Mouse (Mus musculus): ENCODE results near the gene Wdr81.

Gene Wdr81

DNA sequence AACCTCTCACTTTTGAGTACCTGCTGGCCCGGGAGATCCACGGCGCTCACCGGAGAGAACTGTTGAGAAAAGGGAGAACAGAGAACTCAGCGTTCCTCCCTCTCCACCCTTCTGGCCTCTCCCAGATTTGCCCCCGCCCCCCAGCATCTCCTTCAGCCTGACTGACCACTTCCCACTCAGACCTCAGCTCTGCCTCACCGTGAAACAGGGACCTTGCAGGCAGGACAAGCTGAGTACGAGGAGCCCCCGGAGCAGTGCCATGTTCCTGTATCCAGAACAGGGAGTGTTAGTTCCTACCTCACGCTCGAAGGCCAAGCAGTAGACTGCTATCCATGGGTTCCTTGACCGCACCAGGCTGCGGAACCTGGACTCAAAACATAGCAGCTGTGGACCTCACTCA is 16.3 kb downstream of the Wdr81 start:
- no peak for DNase-seq (ENCODE audit: low spot score)

DNA sequence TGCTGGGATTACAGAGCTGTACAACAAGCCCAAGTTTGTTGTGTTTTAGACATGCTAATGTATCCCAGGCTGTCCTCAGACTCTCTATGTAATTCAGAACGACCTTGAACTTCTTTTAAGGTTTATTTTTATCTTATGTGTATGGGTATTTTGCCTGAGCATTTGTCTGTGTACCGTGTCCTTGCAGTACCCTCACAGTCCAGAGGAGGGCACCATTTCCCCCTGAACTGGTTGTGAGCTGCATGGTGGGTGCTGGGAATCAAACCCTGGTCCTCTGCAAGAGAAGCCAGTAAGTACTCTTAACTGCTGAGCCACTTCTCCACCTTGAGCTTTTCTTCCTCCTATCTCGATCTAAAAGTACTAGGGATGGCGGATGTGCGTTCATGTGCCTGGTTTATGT is 20.4 kb downstream of the Wdr81 start:
- no peak for DNase-seq (ENCODE audit: low spot score)

DNA sequence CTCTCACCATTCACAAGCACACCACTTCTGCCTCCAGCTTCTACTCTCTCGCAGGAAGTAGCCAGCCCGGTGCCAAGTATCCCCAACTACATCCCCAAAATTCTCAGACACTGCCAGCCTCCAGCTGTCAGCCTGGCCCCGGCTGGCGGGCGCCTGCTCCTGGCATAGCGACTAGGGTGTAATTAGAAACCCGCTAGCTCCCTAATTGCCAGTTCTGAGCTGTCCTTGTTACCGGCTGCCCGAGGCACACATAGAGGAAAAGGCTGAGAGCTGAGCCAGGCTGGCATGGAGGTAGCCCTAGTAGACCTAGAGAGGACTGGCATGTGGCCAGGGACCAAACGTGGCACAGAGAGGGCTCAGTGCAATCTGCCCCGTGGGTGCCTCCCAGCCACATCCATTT is 23.2 kb downstream of the Wdr81 start:
- no peak for DNase-seq (ENCODE audit: low spot score)

DNA sequence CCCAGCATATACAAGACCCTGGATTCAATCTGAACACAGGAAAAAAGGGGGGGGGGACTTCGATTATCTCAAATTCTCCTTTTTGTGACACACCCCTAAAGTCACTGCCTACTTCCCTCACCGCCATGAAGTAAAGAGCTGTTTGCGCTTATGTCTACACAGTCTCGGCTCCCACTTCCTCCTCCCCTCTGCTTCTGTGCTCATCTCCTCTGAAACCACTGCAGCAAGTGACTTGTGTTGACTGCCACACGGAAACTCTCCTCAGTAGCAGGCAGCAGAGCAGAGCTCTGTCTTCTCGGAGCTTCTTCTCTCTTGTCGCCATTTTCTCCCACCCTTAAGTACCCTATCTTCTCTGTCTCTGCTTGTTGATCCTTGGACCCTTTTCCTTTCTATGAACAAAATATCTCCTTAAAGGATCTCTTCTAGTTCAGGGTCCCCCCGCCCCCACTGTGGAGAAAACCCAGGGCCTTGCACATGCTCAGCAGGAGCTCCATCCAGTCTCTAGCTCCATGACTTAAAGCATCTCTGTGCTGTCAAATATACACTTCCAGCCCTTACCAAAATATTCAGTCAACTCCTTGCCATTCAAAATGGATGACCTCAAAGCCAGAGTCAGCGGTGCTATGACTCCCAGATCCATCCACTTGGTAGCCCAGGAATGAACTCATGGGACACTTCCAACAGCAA is 25.4 kb downstream of the Wdr81 start:
- DNase-seq (ENCODE audit: low spot score) = no peak

DNA sequence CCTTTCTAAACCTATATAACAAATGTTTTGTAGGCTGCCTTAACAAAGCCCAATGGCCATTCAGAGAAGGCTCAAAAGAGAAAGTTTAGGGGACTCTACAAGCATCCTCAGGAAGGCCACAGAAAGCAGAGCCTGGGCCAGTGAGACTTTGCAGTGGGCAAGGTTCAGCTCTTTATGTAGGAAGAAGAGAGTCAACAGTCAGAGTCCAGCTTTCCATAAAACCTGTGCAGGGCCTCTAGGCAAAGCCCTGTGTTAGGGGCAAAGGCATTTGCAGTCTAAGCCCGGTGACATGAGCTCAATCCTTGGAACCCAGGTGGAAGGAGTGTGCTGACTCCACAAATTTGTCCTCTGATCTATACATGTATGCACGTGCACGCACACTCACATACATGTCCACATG is 30.1 kb downstream of the Wdr81 start:
- DNase-seq (ENCODE audit: low spot score) = no peak

DNA sequence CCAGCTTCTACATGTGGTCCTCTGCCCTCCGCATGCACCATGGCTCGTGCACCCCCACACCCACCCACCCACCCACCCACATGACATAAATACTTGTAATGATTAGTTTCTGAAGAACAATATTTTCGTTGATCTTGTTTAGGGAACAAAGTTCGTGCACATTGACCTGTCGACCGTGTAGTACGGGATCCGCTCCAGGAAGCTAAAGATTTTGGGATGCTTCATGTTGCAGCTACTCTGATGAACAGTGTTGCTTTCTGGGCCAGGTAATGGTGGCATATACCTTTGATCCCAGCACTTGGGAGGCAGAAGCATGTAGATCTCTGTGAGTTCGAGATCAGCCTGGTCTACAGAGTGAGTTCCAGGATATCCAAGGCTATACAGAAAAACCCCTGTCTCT is 30.5 kb downstream of the Wdr81 start:
- DNase-seq (ENCODE audit: low spot score) = no peak

DNA sequence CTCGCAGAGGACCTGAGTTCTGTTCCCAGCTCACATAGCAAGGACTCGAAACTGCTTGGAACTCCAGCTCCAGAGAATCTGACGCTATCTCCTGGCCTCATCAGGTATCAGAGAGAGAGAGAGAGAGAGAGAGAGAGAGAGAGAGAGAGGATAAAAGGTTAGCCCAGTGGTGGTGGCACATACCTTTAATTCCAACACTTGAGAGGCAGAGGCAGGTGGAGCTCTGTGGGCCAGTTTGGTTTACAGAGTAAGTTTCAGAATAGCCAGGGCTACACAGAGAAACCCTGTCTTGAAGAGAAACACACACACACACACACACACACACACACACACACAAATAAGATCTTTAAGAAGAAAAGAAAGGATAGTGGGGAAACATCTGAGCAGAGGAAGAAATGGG is 31.4 kb downstream of the Wdr81 start:
- DNase-seq (ENCODE audit: low spot score) = no peak

DNA sequence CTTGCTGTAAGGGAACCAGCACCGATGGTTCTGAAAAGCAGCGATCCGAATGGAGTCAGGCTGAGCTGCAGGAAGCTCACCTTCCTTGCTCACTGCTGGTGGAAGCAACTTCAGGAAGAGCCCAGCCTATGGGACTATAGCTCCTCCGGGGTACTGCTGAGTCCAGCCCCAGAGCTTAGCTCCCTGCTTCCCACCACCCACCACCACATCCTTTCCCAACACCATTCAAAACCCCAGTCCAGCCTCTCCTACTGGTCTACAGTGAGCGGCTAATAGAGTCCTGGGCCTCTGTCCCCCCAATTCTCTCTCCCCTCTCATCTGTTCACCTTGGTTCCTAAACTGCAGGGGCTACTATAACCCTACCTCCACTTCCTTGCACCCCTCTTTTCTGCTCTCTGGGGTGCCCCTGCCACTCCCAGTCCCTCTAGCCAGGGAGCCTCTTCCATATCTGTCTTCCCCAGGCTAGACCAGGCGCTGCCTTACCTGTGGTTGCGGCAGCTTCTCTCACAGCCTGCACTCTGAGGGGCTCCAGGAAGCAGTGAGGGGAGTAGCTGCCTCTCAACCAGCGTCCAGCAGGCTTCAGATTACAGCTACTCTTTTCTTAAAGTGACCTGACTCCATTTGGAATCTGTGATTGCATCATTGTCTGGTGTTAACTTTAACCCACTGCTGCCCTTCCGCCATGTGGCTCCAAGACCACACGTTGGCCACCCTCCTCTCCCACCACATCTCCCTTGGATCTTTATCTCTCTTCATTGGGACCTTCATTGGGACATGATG is 32.3 kb downstream of the Wdr81 start, which contains the start of gene Serpinf1:
Gene Serpinf1, minus strand, starts transcription at position 689 of the 780 bp plus-strand sequence.
- DNase-seq (ENCODE audit: low spot score) = peak; percentile 26

DNA sequence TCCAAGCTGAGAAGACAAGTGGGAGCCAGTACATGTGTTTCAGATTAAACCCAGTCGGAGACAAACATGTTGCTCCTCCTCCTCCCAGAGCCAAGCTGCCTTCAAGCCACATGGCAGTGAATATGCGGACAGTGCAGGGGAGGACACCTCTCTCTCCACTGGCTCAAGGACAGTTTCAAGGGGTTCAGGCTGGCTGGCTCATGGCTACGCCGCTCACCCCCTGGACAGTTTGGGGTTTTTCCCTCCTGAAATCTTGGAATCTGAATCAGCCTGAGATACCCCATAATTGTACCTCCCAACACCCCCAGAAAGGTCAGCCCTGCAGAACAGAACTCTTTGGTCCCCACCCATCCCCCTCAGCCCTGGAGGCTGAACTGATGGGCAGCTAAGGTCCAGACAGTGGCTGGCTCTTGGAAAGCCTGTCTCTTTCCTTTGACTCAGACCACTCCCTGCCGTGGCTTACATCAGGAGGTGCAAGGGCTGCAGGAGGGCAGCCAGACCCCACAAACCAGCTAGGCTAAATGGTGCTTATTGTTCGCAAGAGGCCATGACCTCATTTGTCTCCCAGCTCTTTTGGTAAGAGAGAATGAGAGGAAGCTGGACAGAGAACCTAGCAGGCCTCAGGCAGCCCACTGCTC is 33.0 kb downstream of the Wdr81 start:
- DNase-seq (ENCODE audit: low spot score) = no peak

DNA sequence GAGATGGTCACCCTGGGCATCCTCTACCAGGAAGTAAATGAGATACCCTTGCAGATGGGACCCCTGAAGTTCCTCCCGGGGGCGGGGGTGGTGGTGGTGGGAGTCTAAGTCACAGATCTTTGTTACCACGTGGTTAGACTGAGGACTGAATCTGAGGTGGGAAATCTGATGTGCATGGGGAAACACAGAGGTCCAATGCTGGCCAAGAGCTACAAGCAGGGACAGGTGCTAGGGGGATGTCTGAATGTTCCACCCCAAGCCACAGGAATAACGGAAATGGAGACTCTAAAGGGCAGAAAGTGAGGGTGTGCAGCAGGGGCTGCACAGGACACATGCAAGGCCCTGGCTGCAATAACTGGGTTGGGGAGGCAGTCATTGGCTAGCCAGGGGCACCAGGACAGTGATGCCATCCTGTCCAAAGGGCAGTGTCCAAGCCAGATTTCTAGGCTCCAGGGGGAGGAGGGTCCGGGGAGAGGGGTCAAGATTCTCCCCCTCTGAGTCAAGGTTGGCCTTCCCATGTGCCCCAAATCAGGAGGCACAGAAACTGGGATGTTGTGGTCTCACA is 33.6 kb downstream of the Wdr81 start:
- no peak for DNase-seq (ENCODE audit: low spot score)

DNA sequence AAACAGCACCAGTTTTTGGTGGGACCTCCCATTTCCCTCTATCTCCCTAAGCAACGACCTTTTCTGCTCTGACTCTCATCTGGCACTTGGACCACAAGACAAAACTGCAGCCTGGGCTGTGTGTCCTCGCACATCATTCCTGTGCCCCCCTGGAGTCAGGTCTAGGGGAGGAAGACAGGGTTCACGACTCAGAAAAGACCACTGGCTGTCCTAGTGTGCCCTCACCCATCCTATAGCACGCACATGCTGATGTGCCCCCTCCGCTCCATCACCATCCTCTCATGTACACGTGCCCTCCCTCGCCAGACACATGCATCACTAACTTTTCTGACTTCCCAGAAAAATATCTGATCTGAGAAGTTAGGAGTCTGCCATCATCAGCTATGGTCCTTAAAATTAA is 34.5 kb downstream of the Wdr81 start:
- no peak for DNase-seq (ENCODE audit: low spot score)

DNA sequence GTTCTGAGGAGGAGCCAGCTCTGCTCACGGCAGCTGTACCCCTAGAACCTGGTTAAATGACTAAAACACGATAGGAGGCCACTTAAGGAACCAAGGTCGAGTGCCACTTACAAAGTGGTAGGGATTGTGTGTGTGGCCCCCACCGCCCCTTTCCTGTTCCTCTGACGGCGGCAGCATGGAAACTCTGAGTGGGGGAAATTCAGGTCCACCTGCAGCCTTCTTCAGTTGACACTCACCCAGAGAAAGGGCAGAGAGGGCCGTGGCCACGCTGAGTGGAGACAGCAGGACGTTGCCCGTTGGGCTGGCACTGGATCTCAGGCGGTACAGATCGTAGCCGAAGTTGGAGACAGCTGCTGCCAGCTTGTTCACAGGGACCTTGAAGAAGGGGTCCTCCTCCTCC is 38.5 kb downstream of the Wdr81 start:
- no peak for DNase-seq (ENCODE audit: low spot score)

DNA sequence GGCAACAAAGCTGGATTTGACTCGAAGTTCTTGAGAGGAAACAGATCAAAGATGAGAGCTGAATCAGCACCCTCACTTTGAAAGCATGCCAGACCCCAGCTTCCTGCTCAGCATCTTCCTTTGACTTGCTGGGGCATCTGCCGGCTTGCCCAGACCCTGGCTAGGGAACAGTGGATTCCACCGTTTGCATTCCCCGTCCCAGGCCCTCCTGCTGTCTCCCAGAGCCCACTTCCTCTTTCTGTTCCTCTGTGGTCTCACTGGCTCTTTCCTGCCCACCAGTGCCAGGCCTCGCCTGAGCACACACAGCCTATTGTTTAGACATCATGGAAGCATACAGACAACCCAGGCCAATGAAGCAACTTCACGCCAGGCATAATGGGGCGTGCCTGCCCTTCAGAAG is 39.4 kb downstream of the Wdr81 start:
- no peak for DNase-seq (ENCODE audit: low spot score)

DNA sequence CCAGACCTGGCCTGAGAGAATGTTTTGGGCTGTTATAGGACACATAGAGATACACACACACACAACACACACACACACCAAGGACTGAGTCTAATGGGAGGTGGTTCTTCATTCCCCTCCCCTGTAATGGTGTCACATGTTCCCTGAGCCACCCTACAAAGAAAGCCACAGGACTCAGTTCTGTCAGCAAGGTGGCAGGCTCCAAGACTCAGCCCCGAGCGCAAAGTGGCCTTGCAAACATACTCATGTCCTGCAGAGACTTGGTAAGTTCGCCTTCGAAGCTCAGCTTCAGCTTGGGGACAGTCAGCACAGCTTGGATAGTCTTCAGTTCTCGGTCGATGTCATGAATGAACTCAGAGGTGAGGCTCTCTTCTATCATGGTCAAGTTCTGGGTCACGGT is 43.9 kb downstream of the Wdr81 start:
- no peak for DNase-seq (ENCODE audit: low spot score)

DNA sequence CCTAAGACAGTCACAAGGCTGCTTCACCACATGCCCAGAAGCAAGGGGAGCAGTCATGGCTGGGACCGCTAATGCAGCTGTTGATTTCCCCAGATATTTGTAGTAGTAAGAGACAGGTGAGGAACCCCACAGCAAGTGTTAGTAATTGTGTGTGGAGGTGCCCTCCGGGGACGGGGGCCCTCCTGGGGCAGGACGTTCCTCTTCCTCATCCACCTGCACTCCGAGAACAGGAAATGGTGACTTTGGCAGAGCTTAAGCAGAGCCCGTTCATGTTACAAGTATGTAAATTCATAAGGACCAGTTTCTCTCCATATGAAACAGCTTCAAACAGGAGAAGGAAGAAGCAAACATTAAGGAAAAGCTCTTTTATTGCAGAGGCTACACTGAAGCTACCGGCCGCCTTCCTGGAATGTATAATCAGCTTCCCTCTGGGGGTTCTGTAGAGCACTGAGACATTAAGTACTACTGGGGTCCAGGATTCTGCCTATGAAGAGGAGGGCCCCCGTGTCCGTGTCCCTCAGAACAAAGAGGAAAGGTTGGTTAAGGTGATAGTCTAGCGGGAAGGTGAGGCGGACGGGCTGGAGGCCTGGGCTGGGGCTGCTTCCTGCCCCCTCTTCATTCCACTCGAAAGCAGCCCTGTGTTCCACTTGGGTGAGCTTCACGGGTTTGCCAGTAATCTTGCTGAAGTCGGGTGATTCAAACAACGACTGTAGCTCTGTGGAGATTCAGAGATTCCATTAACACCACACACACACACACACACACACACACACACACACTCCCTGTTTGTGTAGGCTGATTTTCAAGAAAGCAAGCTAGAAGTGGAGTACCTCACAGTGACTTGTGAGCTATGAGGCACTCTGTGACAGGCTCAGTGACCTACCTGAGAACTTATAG is 44.6 kb downstream of the Wdr81 start:
- no peak for DNase-seq (ENCODE audit: low spot score)

DNA sequence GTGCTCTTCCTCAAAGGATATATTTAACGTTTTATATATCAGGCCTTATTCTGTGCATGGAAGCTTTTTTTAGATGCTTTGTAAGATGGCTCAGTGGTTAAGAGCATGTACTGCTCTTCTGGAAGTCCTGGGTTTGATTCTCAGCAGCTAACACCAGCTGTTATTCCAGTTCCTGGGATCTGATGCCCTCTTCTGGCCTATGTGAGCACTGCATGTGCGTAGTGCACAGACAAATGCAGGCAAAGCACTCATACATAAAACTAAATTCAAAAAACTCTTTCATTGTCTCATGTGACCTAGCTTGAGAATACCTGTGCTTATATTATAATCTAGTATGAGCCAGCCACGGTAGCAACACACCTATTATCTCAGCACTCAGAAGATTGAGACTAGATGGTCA is 47.7 kb downstream of the Wdr81 start:
- peak; percentile 32 for DNase-seq (ENCODE audit: low spot score)

DNA sequence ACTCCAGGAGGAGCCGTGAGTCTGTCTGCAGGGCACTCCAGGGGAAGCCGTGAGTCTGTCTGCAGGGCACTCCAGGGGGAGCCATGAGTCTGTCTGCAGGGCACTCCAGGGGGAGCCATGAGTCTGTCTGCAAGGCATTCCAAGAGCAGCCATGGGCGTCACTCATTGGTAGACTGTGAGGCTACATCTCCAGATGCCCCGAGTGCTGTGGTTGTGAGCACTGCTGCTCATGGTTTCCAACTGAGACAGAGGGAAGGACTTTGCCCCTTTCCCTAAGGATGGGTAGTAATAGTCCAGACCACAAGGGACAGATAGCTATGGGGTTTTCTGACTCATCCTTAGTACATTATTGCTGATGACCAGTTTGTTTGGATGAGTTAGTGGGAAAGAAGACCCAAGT is 48.4 kb downstream of the Wdr81 start:
- DNase-seq (ENCODE audit: low spot score) = no peak

DNA sequence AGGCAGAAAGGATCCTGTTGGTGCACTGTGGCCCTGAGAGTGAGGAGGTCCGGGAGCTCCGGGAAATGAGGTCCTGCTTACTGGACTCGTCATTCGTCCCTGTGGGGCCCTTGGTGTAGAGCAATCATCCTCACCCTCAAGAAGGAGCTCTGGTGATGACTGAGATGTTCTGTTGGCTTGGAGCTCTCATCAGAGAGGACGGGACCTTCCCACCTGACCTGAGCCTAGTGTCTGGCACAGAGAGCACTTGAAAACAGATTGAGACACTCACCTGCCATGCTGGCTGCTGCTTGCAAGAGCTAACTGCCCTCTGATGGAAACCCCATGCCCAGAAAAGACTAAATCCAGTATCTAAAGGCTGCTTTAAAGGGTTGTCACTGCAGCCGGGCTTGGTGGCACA is 49.7 kb downstream of the Wdr81 start:
- no peak for DNase-seq (ENCODE audit: low spot score)

DNA sequence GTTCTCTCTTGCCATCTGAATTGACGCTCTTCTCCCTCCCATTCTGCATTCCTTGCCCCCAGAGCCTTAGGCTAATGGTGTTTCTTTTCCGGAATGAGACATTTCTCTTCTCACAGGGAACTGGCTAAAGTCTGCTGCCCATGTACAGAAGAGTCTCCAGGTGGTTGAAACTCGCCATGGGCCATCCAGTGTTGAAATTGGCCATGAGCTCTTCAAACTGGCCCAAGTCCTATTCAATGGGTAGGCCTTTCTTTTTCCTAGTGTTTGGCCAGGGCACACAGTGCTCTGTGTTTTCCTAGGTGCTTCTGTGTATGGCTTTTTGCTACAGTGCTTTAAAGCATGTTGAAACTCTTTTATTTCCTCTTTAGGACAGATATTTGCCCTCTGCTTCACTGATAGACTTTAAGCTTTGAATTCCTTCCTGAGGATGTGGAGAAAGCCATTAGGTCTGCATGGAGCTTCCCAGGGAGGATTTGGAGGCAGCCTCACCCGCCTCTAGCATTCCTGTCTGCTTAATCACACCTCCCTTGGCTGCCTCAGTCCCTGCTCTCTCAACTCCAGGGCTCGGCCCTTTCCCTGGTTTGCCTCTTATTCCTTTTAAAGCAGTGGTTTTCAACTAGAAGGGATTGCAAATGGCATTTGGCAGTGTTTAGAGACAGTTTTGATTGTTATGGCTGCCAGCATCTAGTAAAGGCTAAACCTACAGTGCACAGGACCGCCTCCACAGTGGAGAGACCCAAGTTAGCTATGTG is 51.0 kb downstream of the Wdr81 start:
- DNase-seq (ENCODE audit: low spot score) = no peak

DNA sequence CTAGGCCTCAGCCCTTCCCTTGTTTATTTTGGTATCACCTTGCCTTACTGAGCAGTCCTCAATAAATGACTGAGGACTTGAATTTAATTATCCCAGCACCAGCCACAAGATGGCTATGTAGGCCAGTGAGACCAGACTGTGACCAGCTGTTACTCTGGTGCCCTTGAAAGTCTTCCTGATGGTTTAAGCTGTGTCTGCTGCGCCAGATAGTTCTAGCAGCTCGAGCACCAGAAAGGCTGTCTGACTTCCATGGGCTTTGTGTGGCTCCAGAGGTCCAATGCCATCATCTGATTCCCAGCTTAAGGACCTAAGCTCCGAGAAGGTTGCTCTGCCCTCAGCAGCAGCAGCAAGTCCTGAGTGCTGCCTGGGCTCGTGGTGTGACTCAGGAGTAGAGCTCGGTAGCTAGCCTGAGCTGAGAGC is 52.2 kb downstream of the Wdr81 start:
- peak; percentile 40 for DNase-seq (ENCODE audit: low spot score)

DNA sequence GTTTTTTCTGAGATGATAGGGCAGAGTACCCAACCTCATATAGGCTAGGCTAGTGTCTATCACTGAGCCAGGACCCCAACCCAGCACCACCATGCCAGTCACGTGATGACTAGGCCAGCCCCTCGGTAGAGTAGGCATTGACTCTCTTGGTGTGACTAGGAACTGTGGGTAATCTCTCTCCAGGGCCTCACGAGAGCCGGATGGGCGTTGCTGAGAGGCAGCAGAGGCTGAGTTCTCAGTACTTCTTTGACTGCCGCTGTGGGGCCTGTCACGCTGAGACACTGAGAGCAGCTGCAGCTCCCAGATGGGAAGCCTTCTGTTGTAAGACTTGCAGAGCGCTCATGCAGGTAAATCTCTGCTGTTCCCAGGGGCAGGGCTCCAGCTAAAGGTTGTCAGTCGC is 54.4 kb downstream of the Wdr81 start:
- DNase-seq (ENCODE audit: low spot score) = no peak

Measured in ovary, postnatal 14 days (tissue).